Mouse (Mus musculus): ENCODE measurements around the gene Polg.

The Polg gene

GRCm38 (mm10) chr7:79502152-79503102 lies 36.3 kb upstream of the Polg start:
- no peak for DNase-seq (ENCODE audit: extremely low read depth, low read depth)

- no peak for DNase-seq (ENCODE audit: extremely low read depth, low read depth)
Observed at GRCm38 (mm10) chr7:79501581-79502031, 35.4 kb upstream of the Polg start.

GRCm38 (mm10) chr7:79500681-79501306 lies 34.6 kb upstream of the Polg start:
- DNase-seq (ENCODE audit: extremely low read depth, low read depth) = no peak

- DNase-seq (ENCODE audit: extremely low read depth, low read depth) = no peak
Observed at GRCm38 (mm10) chr7:79499596-79500570, 33.7 kb upstream of the Polg start.

- no peak for DNase-seq (ENCODE audit: extremely low read depth, low read depth)
Observed at GRCm38 (mm10) chr7:79498965-79499595, 32.9 kb upstream of the Polg start.

GRCm38 (mm10) chr7:79498356-79498755 lies 32.2 kb upstream of the Polg start:
- DNase-seq (ENCODE audit: extremely low read depth, low read depth) = no peak

GRCm38 (mm10) chr7:79497701-79498115 lies 31.5 kb upstream of the Polg start:
- no peak for DNase-seq (ENCODE audit: extremely low read depth, low read depth)

GRCm38 (mm10) chr7:79496816-79497328 lies 30.7 kb upstream of the Polg start:
- DNase-seq (ENCODE audit: extremely low read depth, low read depth) = no peak

- DNase-seq (ENCODE audit: extremely low read depth, low read depth) = peak; percentile 53
Observed at GRCm38 (mm10) chr7:79495988-79496815, 30.0 kb upstream of the Polg start.

GRCm38 (mm10) chr7:79493915-79494314 lies 27.8 kb upstream of the Polg start:
- peak; percentile 27 for DNase-seq (ENCODE audit: extremely low read depth, low read depth)

GRCm38 (mm10) chr7:79486528-79486927 lies 20.4 kb upstream of the Polg start:
- DNase-seq (ENCODE audit: extremely low read depth, low read depth) = no peak

GRCm38 (mm10) chr7:79474831-79475399 lies 8.8 kb upstream of the Polg start:
- no peak for DNase-seq (ENCODE audit: extremely low read depth, low read depth)

GRCm38 (mm10) chr7:79473496-79474194 lies 7.5 kb upstream of the Polg start:
- no peak for DNase-seq (ENCODE audit: extremely low read depth, low read depth)

- DNase-seq (ENCODE audit: extremely low read depth, low read depth) = no peak
Observed at GRCm38 (mm10) chr7:79472792-79473191, 6.6 kb upstream of the Polg start.

GRCm38 (mm10) chr7:79471436-79471835 lies 5.3 kb upstream of the Polg start:
- DNase-seq (ENCODE audit: extremely low read depth, low read depth) = no peak

- no peak for DNase-seq (ENCODE audit: extremely low read depth, low read depth)
Observed at GRCm38 (mm10) chr7:79470718-79471117, 4.6 kb upstream of the Polg start.

- no peak for DNase-seq (ENCODE audit: extremely low read depth, low read depth)
Observed at GRCm38 (mm10) chr7:79469766-79470165, 3.6 kb upstream of the Polg start.

GRCm38 (mm10) chr7:79468994-79469393 lies 2.8 kb upstream of the Polg start:
- DNase-seq (ENCODE audit: extremely low read depth, low read depth) = no peak

- no peak for DNase-seq (ENCODE audit: extremely low read depth, low read depth)
Observed at GRCm38 (mm10) chr7:79467951-79468350, 1.8 kb upstream of the Polg start.

Data from MEL-GATA-1-ER (cell line).